10 mouse cellular contexts compared by ENCODE assay signal in genomic region chr5:96936239-96936638, GRCm38 (mm10).
"Had no signal": no experiment of that assay in that cellular context is flagged by ENCODE, and none has a peak within 500 bp of the region (broad histone marks: within the 10 kb centered on the region; RNA-seq: fewer than 3 reads in every experiment).

No protein-coding gene starts in this region.

- H3K4me2 ChIP-seq: limb, embryonic 12.5 days; midbrain, embryonic 11.5 days; midbrain, embryonic 15.5 days had no signal

- H3K9me3 ChIP-seq: limb, embryonic 12.5 days; megakaryocyte, embryonic 14.5 days; midbrain, embryonic 15.5 days had no signal

- H3K4me1 ChIP-seq: limb, embryonic 12.5 days had no signal

- H3K4me3 ChIP-seq: limb, embryonic 12.5 days; megakaryocyte, embryonic 14.5 days; midbrain, embryonic 15.5 days had no signal

- H3K9ac ChIP-seq: limb, embryonic 12.5 days; midbrain, embryonic 15.5 days had no signal

- H3K27ac ChIP-seq: limb, embryonic 12.5 days; midbrain, embryonic 15.5 days had no signal

- H3K36me3 ChIP-seq: limb, embryonic 12.5 days; midbrain, embryonic 15.5 days had no signal

- ATAC-seq: inflammation-experienced regulatory T-cells, adult 6 months; intestine, postnatal 0 days; midbrain, embryonic 15.5 days had no signal

- DNase-seq: kidney, adult 8-10 months; kidney, postnatal 25 days; lung, postnatal 36 days; thymus, postnatal 4 days had no signal

- H3K27me3 ChIP-seq: limb, embryonic 12.5 days; megakaryocyte, embryonic 14.5 days; midbrain, embryonic 15.5 days had no signal
